Mouse (Mus musculus): ENCODE measurements around the gene Pqbp1.

GRCm38 (mm10) chrX:7868506-7868905, 30.6 kb downstream of the Pqbp1 start:
- no peak for TF ChIP-seq CTCF (IDR thresholded peaks at IDR 0.05)
- TF ChIP-seq EP300 (IDR thresholded peaks at IDR 0.05): no peak

All from lung, postnatal 0 days (tissue).